Mouse (Mus musculus) right cerebral cortex, postnatal 4 days (tissue): Measurements from ENCODE around the gene Kmt2c.
"Not testable (repeated sequence)": the region's sequence is repeated elsewhere in the genome, so short reads cannot be mapped to it uniquely, and the experiment has no call there.

ENCODE experiments used
- DNase-seq: peaks from one replicate; pipeline ENCODE4 v3.0.0-alpha.2; 2022

The Kmt2c gene

DNA sequence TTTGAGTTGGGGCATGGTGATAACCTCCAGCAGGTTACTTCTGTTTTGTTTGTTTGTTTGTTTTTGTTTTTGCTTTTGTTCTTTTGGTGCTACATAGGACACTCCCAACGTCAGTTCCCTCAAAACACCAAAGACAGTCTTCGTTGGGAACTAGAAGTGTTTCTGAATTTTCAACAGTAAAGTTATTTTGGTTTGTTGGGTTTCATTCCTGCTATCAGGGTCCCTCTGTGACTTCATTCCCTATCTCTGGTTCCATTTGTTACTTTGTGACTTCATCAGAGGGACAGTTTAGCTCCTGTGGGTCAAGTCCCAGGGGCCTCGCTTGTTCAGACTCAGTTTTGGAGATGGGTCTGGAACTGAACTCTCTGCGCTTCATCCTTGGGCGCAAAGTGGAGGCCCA is 17.2 kb upstream of the Kmt2c start, which contains the start of gene Cct8l1:
TSS of gene Cct8l1 (plus strand) at position 301 of the 400 bp plus-strand sequence.
- no peak for DNase-seq

DNA sequence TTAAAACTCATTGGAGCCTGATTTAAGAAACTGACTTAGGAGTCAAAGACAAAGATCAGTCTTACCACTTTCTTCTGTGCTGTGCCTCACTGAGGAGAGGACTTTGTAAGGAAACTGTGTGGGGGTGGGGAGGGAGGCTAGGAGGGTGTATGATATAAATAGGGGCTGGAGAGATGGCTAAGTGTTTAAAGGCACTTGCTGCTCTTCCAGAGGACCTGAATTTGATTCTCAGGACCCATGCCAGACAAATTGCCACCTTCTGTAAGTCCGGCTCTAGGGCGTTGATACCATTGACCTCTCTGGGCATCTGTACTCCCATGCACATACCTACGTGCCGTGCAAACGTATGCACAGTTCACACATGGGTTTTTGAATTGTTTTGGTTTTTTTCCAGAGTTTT is 7.5 kb upstream of the Kmt2c start:
- DNase-seq = no peak

GRCm38 (mm10) chr5:25500686-25501085 is 2.1 kb upstream of the Kmt2c start:
- no peak for DNase-seq

- peak; percentile 99 for DNase-seq
Observed at GRCm38 (mm10) chr5:25499423-25500398, 1.1 kb upstream of the Kmt2c start.

GRCm38 (mm10) chr5:25498821-25499422 is 339 bp upstream of the Kmt2c start:
- DNase-seq = peak; percentile 69

GRCm38 (mm10) chr5:25497720-25498345 is 750 bp downstream of the Kmt2c start:
- DNase-seq = peak; percentile 55

DNA sequence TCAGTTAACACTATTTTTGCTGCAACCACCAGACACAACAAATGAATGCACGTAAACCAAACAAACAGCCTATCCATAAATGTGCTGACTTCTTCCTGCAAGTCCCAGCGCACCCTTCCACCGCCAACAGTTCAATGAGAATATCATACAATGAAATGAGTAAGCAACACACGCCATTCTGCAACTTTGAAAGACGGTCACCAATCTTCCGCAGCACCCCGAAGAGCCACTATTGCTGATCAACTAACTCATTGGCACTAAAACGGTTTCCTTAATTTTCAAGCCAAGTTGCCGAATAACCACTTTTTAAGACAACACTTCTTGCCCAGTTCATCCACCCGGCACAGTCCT is 1.2 kb downstream of the Kmt2c start:
- peak; percentile 4 for DNase-seq

GRCm38 (mm10) chr5:25496652-25497051 is 1.9 kb downstream of the Kmt2c start:
- no peak for DNase-seq

DNA sequence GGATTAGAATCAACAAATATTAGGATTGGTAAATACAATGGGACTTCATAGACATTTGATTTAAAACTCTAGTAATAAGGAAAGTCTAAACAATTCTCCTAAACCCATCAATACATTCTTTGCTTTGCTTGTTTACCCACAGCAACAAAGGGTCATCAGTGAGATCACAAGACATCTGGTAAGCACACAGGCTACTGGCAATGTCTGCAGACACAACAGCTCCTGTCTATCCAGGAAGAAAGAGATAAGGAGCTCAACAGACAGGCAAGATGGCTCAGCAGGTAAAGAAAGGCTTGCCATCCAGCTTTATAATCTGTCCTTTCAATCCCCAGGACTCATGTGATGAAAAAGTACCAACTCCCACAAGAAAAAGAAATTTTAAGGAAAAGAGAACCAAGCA is 19.7 kb downstream of the Kmt2c start:
- no peak for DNase-seq

DNA sequence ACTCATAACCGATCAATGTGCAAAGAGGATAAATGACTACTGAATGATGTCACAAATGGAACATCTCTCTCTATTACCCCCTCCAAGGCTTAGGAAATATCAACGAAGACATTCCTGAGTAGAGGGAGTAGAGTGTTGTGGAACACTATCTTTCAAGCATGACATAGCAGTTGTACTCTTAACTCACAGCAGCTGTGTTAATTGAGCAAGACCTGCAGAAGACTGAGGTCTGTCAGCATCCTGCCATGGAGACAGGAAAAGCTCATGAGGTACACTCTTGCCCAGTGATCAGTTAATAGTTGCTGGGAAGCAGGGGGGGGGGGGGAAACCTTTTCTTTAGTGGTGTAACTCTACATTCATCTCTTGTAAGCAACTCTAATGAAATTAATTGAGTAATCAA is 22.8 kb downstream of the Kmt2c start:
- DNase-seq = no peak

DNA sequence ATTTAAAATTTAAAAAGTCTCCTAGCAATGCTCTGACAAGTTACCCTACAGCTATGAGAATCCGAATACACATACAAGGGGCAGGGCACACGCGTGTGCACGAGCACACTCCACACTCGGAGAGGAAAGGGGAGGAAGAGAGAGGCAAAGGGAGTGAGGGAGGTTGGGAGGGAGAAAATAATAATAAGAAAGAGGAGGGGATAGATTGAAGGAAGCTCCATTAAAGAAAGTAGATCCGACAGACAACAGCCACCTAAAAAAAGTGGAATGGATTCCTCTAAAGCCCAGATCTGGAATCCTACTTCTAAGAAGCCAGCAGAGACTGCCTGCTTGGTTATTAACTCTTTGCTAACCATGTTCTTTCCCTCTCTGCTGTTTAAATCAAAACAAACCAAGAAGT is 26.5 kb downstream of the Kmt2c start:
- no peak for DNase-seq

DNA sequence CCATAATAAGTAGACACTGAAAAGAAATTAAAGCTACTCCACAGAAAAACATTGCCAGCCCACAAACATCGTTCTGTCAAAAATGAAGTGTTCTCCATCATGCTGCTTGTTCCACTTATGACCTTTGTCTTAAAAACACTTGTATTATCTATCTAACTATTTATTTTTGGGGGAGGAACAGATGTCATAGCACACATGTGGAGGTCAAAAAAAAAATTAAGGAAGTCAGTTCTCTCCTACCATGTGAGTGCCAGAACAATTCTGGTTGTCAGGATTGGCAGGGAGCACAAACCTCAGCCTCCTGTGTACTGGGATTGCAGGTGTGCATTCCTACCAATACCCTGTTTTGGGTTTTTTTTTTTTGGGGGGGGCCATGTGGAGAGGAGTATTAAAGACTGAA is 36.6 kb downstream of the Kmt2c start:
- DNase-seq = no peak

- not testable (repeated sequence) for DNase-seq
Observed at GRCm38 (mm10) chr5:25455432-25455831, 43.2 kb downstream of the Kmt2c start.

GRCm38 (mm10) chr5:25452691-25453090 is 45.9 kb downstream of the Kmt2c start:
- no peak for DNase-seq

DNA sequence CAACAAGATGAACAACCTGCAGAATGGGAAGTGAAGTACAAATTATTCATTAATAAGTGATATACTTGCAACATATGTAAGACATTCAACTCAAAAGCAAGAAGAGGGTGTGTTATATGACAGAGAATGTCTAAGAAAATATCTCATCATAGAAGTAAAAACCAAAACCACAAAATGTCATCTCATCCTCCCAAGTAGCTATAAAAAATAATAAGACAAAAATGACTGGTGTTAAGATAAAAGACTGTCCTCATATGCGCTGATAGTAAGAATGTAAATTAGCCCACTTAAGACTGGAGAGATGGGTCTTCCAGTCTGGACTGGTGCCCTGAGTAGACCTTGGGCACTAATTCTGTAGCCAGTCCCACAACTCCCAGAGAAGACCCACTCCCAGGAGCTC is 61.1 kb downstream of the Kmt2c start:
- no peak for DNase-seq

- DNase-seq = peak; percentile 18
Observed at GRCm38 (mm10) chr5:25436081-25436480, 62.5 kb downstream of the Kmt2c start.

GRCm38 (mm10) chr5:25422576-25422975 is 76.0 kb downstream of the Kmt2c start:
- DNase-seq = no peak

DNA sequence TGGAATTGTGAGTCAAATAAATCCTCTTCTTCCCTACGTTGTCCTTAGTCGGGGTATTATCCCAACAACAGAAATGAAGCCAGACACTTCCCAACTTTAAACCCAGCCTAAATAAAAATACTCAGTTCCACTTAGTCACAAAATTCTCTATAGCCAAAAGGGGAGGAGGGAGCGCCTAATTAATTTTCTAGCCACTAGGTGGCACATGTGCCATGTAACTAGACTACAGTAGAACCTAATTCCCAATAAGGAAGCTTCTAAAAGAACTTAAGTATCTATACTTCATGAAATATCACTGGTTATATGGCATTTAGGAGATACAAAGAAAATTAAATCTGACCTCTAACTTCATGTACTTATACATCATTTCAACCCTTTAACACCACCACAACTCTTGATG is 78.0 kb downstream of the Kmt2c start:
- peak; percentile 52 for DNase-seq

DNA sequence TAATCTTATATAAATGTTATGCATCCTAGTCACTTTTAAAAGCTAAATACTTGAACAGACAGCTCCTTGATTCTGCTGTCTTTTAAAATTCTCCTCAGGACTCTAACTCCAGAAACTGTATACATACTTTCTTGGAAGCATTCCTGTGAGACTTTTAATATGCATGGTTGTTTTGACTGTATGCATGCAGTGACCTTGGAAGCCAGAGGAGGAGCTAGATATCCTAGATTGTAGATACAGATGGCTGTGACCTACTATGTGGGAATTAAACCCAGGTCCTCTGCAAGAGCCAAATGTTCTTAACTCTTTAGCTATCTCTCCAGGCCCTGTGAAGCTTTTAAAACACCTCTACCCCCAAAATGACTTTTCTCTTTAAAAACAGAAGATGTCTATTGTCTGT is 83.2 kb downstream of the Kmt2c start:
- DNase-seq = no peak

GRCm38 (mm10) chr5:25396727-25397126 is 101.9 kb downstream of the Kmt2c start:
- no peak for DNase-seq

- no peak for DNase-seq
Observed at GRCm38 (mm10) chr5:25392655-25393054, 105.9 kb downstream of the Kmt2c start.

- peak; percentile 13 for DNase-seq
Observed at GRCm38 (mm10) chr5:25383581-25383980, 115.0 kb downstream of the Kmt2c start.

DNA sequence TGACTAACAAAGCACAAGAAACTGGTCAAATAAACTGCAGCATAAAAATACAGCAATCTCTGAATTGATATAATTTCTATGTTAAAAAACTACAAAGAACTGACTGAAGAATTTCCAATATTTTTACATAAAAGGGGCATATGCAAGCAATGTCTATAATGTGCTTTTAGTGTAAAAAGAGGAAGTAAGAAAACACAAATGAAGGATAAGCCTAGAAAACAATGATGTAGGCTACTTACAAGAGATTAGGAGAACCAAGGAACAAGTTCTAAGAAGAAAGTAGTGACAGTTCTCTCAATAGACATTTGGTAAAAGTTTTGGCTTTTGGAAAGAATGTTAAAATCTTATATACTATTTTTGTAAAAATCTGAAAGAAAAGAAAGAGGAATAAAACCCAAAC is 119.4 kb downstream of the Kmt2c start:
- DNase-seq = no peak

GRCm38 (mm10) chr5:25368420-25368819 is 130.2 kb downstream of the Kmt2c start:
- no peak for DNase-seq
